In genomic region chr3:89421810-89422473, GRCm38 (mm10) we compare ENCODE assay signal across 8 mouse cellular contexts. TPM values are rescaled to one million over a fixed set of nuclear protein-coding genes. Genes with fewer than 3 reads are reported as not detected.
DNase-seq lines count a peak whose midpoint lies in the region; ATAC-seq and TF ChIP-seq lines count a peak whose summit lies in the region.

No protein-coding gene starts in this region.

- H3K36me3 ChIP-seq in kidney, adult 2 months (ENCODE audit: control insufficient read depth, insufficient read depth, low read length) = no peaks in the 10 kb centered on the region
- peaks cover 41% of the 10 kb centered on the region for H3K36me3 ChIP-seq in hindbrain, embryonic 10.5 days
- peaks cover 46% of the 10 kb centered on the region for H3K36me3 ChIP-seq in liver, embryonic 15.5 days (replicated peaks)
- H3K36me3 ChIP-seq in stomach, embryonic 15.5 days = peaks cover 25% of the 10 kb centered on the region

- H3K9ac ChIP-seq in liver, embryonic 15.5 days = peak overlapping the region; percentile 72
- H3K9ac ChIP-seq in stomach, embryonic 15.5 days = peak overlapping the region; percentile 44

- H3K27ac ChIP-seq in kidney, adult 2 months (ENCODE audit: insufficient read depth, low read depth, low read length) = no peak overlapping the region
- peak overlapping the region; percentile 86 for H3K27ac ChIP-seq in hindbrain, embryonic 10.5 days
- peak overlapping the region; percentile 84 for H3K27ac ChIP-seq in liver, embryonic 15.5 days (replicated peaks)
- peak overlapping the region; percentile 99 for H3K27ac ChIP-seq in stomach, embryonic 15.5 days

- 34% methylated on average over 22 of the region's 22 CpGs for WGBS in kidney, adult 2 months
- WGBS in hindbrain, embryonic 10.5 days = 4% methylated on average over 22 of the region's 22 CpGs
- WGBS in liver, embryonic 15.5 days (ENCODE audit: insufficient replicate concordance) = 28% methylated on average over 22 of the region's 22 CpGs
- WGBS in stomach, embryonic 15.5 days = 13% methylated on average over 22 of the region's 22 CpGs

- no peaks in the 10 kb centered on the region for H3K9me3 ChIP-seq in hindbrain, embryonic 10.5 days
- H3K9me3 ChIP-seq in liver, embryonic 15.5 days (replicated peaks) = no peaks in the 10 kb centered on the region
- no peaks in the 10 kb centered on the region for H3K9me3 ChIP-seq in stomach, embryonic 15.5 days

- H3K4me1 ChIP-seq in kidney, adult 2 months (ENCODE audit: control insufficient read depth, insufficient read depth, low read length) = peaks cover 6% of the 10 kb centered on the region; the same call in 1 of the 2 replicates
- peaks cover 46% of the 10 kb centered on the region for H3K4me1 ChIP-seq in hindbrain, embryonic 10.5 days (replicated peaks)
- peaks cover 84% of the 10 kb centered on the region for H3K4me1 ChIP-seq in liver, embryonic 15.5 days (replicated peaks)
- H3K4me1 ChIP-seq in stomach, embryonic 15.5 days = peaks cover 54% of the 10 kb centered on the region

- no peaks in the 10 kb centered on the region for H3K27me3 ChIP-seq in kidney, adult 2 months (replicated peaks; ENCODE audit: control insufficient read depth, insufficient read depth, low read length)
- no peaks in the 10 kb centered on the region for H3K27me3 ChIP-seq in hindbrain, embryonic 10.5 days (ENCODE audit: insufficient read depth, poor library complexity, severe bottlenecking)
- no peaks in the 10 kb centered on the region for H3K27me3 ChIP-seq in liver, embryonic 15.5 days
- H3K27me3 ChIP-seq in stomach, embryonic 15.5 days (replicated peaks) = no peaks in the 10 kb centered on the region

- H3K4me3 ChIP-seq in kidney, adult 2 months (ENCODE audit: insufficient read depth, low read depth, low read length) = peak overlapping the region; percentile 43
- H3K4me3 ChIP-seq in hindbrain, embryonic 10.5 days = peak overlapping the region; percentile 54
- peak overlapping the region; percentile 63 for H3K4me3 ChIP-seq in liver, embryonic 15.5 days (replicated peaks)
- H3K4me3 ChIP-seq in stomach, embryonic 15.5 days (replicated peaks) = peak overlapping the region; percentile 55

- no peak for TF ChIP-seq CTCF in kidney, adult 2 months (conservative IDR thresholded peaks at IDR 0.05; ENCODE audit: insufficient read depth, insufficient read length, low read depth, low read length)

- H3K4me2 ChIP-seq in liver, embryonic 15.5 days = peak overlapping the region; percentile 95
- H3K4me2 ChIP-seq in stomach, embryonic 15.5 days = peak overlapping the region; percentile 64

- no peak for ATAC-seq in liver, embryonic 15.5 days (ENCODE audit: insufficient read depth)
- ATAC-seq in stomach, embryonic 15.5 days (ENCODE audit: insufficient read depth, low FRiP score, low read depth) = no peak

- no peak for TF ChIP-seq POLR2A in kidney, adult 2 months (IDR thresholded peaks at IDR 0.05; ENCODE audit: low read depth, low read length)

- DNase-seq in kidney, adult 2 months = peak; percentile 20
- no peak for DNase-seq in kidney, adult 8-10 months
- DNase-seq in embryo, embryonic 11 days = peak; percentile 34
- DNase-seq in hindbrain, embryonic 10.5 days (ENCODE audit: low spot score) = peak; percentile 21
- DNase-seq in urinary bladder, adult 18-20 months (ENCODE audit: low spot score in 2 of 2) = no peak
- DNase-seq in spleen, postnatal 14 days (ENCODE audit: low spot score in 2 of 2) = no peak

RNA-seq across cellular contexts. Expression of gene Shc1, which starts 3.7 kb away (rescaled TPM):
- 53.2 and 57.2 TPM in 2 replicates for polyA plus RNA-seq in kidney, adult 2 months (2012; rRNA removed)
- polyA plus RNA-seq in hindbrain, embryonic 10.5 days (2016; fragmentation: Nextera tagmentation; extraction: Ambion mirVana) = 58.3 and 68.1 TPM in 2 replicates
- polyA plus RNA-seq in liver, embryonic 15.5 days (2015; fragmentation: Nextera tagmentation; extraction: Ambion mirVana) = 44.8 and 50.6 TPM in 2 replicates
- polyA plus RNA-seq in stomach, embryonic 15.5 days (2015; fragmentation: Nextera tagmentation; extraction: Ambion mirVana) = 84.6 and 103 TPM in 2 replicates

RNA-seq across cellular contexts. Expression of gene Cks1b, which starts 3.8 kb away (rescaled TPM):
- 6.8 and 7.3 TPM in 2 replicates for polyA plus RNA-seq in kidney, adult 2 months (2012; rRNA removed)
- 535 and 648 TPM in 2 replicates for polyA plus RNA-seq in hindbrain, embryonic 10.5 days (2016; fragmentation: Nextera tagmentation; extraction: Ambion mirVana)
- 210 and 229 TPM in 2 replicates for polyA plus RNA-seq in liver, embryonic 15.5 days (2015; fragmentation: Nextera tagmentation; extraction: Ambion mirVana)
- 409 and 450 TPM in 2 replicates for polyA plus RNA-seq in stomach, embryonic 15.5 days (2015; fragmentation: Nextera tagmentation; extraction: Ambion mirVana)

RNA-seq across cellular contexts. Expression of gene Pygo2, which starts 8.1 kb away (rescaled TPM):
- 26.2 and 45.6 TPM in 2 replicates for polyA plus RNA-seq in kidney, adult 2 months (2012; rRNA removed)
- 46.0 and 50.4 TPM in 2 replicates for polyA plus RNA-seq in hindbrain, embryonic 10.5 days (2016; fragmentation: Nextera tagmentation; extraction: Ambion mirVana)
- polyA plus RNA-seq in liver, embryonic 15.5 days (2015; fragmentation: Nextera tagmentation; extraction: Ambion mirVana) = 10.1 and 10.6 TPM in 2 replicates
- 35.1 and 37.1 TPM in 2 replicates for polyA plus RNA-seq in stomach, embryonic 15.5 days (2015; fragmentation: Nextera tagmentation; extraction: Ambion mirVana)

RNA-seq across cellular contexts. Expression of gene Flad1, which starts 10.3 kb away (rescaled TPM):
- 54.6 and 56.7 TPM in 2 replicates for polyA plus RNA-seq in kidney, adult 2 months (2012; rRNA removed)
- 28.3 and 31.9 TPM in 2 replicates for polyA plus RNA-seq in hindbrain, embryonic 10.5 days (2016; fragmentation: Nextera tagmentation; extraction: Ambion mirVana)
- polyA plus RNA-seq in liver, embryonic 15.5 days (2015; fragmentation: Nextera tagmentation; extraction: Ambion mirVana) = 14.3 and 16.4 TPM in 2 replicates
- polyA plus RNA-seq in stomach, embryonic 15.5 days (2015; fragmentation: Nextera tagmentation; extraction: Ambion mirVana) = 23.6 and 29.4 TPM in 2 replicates

RNA-seq across cellular contexts. Expression of gene Pbxip1, which starts 14.6 kb away (rescaled TPM):
- polyA plus RNA-seq in kidney, adult 2 months (2012; rRNA removed) = 60.5 and 61.3 TPM in 2 replicates
- polyA plus RNA-seq in hindbrain, embryonic 10.5 days (2016; fragmentation: Nextera tagmentation; extraction: Ambion mirVana) = 21.1 and 21.6 TPM in 2 replicates
- polyA plus RNA-seq in liver, embryonic 15.5 days (2015; fragmentation: Nextera tagmentation; extraction: Ambion mirVana) = 7.4 and 8.1 TPM in 2 replicates
- 39.9 and 40.1 TPM in 2 replicates for polyA plus RNA-seq in stomach, embryonic 15.5 days (2015; fragmentation: Nextera tagmentation; extraction: Ambion mirVana)

Comparison
In these comparisons a context has a peak if more than half of its experiments do, and no peak if none do; other contexts are left out.
1. DNase-seq: peak in kidney, adult 2 months (single experiment), embryo, embryonic 11 days (single experiment) and hindbrain, embryonic 10.5 days (single experiment); none in kidney, adult 8-10 months (0 of 2), urinary bladder, adult 18-20 months (0 of 2) and spleen, postnatal 14 days (0 of 2).
2. RNA of gene Cks1b, which starts 3.8 kb away (polyA plus RNA-seq): 535 to 648 TPM in hindbrain, embryonic 10.5 days, 409 to 450 TPM in stomach, embryonic 15.5 days and 210 to 229 TPM in liver, embryonic 15.5 days; 6.8 to 7.3 TPM in kidney, adult 2 months; every median in the first group is over 10 times any median in the second.
3. Peak in every context shown above with its lines, with median percentiles within 50 percentile points of each other: H3K4me3 ChIP-seq.